Mouse (Mus musculus): Measurements from ENCODE around the gene Cdk5r1. TPM values are rescaled to one million over a fixed set of nuclear protein-coding genes. Genes with fewer than 3 reads are reported as not detected.

Gene Cdk5r1
- total and polyA plus RNA-seq, 2 experiments from 2014 or later, result 69.3 to 355 TPM

DNA sequence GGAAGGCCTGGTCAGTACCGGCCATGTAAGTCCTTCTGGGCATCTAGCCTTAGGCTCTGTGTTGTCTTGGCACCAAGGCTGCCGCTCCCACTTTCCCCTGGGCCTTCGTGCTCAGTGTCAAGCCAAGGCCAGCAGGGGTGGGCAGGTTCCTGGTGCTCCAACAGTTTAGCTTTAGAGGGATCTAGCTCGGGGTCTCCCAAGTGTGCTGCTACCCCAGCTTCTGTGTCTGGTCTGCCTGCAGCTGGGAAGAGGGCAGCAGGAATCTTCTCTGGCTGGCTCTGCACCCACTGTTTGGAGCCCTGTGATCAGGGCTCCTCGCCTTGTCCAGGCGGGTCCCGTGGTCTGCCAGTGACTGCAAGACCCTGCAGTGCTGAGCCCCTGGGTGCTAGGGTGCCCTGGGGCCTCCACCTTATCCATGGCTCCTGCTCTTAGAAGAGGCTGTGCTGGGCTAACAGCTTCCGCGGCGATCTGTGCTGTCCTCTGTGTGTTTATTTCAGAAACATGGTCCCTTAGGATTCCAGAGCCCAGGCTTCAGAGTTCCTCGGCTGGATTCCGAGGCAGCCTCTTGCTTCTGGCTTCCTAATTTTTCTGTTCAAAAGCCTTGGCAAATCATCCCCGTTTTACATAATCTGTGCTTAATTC, 4.7 kb downstream of the Cdk5r1 start:
- Histone ChIP-seq H3K9ac (replicated peaks; ENCODE audit: low read length) (peak overlapping the region; percentile 95), H3K4me2 (ENCODE audit: low read depth, low read length) (peak overlapping the region; percentile 87), H3K9me3 (ENCODE audit: low read length) (no peaks in the 10 kb centered on the region), H3K4me1 (ENCODE audit: insufficient read depth, low read length) (peaks cover 37% of the 10 kb centered on the region), H3K4me3 (ENCODE audit: low read length) (peak overlapping the region; percentile 91), H3K36me3 (ENCODE audit: insufficient read depth, low read length) (no peaks in the 10 kb centered on the region; the same call in 1 of the 2 replicates), H3K27me3 (ENCODE audit: insufficient read depth, low read length) (no peaks in the 10 kb centered on the region), H3K27ac (peak overlapping the region; percentile 46)
- ATAC-seq (no peak), DNase-seq (ENCODE audit: low spot score) (no peak)
- WGBS, result 47% methylated on average over 13 of the region's 13 CpGs
- no peak for TF ChIP-seq CTCF (IDR thresholded peaks at IDR 0.05; ENCODE audit: low read depth)

GRCm38 (mm10) chr11:80482347-80482746, 5.5 kb downstream of the Cdk5r1 start:
- ATAC-seq (no peak), DNase-seq (ENCODE audit: low spot score) (no peak)
- H3K36me3 ChIP-seq (ENCODE audit: insufficient read depth, low read length), result no peaks in the 10 kb centered on the region; the same call in 1 of the 2 replicates
- H3K27me3 ChIP-seq (ENCODE audit: insufficient read depth, low read length), result no peaks in the 10 kb centered on the region
- peak overlapping the region; percentile 95 for H3K9ac ChIP-seq (replicated peaks; ENCODE audit: low read length)
- no peak overlapping the region for H3K4me3 ChIP-seq (ENCODE audit: low read length)
- TF ChIP-seq CTCF (IDR thresholded peaks at IDR 0.05; ENCODE audit: low read depth), result no peak
- no peaks in the 10 kb centered on the region for H3K9me3 ChIP-seq (ENCODE audit: low read length)
- H3K4me1 ChIP-seq (ENCODE audit: insufficient read depth, low read length), result peaks cover 37% of the 10 kb centered on the region
- H3K27ac ChIP-seq, result peak overlapping the region; percentile 82; the same call in 1 of the 2 replicates
- H3K4me2 ChIP-seq (ENCODE audit: low read depth, low read length), result peak overlapping the region; percentile 87
- 69% methylated on average over 10 of the region's 10 CpGs for whole genome bisulfite sequencing

DNA sequence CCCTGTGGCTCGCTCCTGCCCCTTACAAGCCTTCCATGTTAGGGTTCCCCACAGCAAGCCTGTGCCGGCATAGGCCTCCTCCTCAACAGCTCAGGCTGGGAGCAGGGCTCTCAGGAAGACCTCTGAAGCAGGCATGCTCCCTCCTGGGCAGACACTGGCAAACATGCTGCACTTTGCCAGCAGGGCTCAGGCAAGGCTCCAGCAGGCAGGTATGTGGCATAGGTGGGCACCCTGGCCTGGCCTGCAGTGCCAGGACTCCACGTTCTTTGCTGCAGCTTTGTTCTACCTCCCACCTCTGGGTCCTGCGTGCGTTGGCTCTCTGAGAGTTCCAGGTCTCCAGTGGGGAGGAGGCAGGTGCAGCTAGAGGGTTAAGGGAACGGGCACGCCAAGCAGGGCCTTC, 6.1 kb downstream of the Cdk5r1 start:
- DNase-seq (ENCODE audit: low spot score), result no peak

DNA sequence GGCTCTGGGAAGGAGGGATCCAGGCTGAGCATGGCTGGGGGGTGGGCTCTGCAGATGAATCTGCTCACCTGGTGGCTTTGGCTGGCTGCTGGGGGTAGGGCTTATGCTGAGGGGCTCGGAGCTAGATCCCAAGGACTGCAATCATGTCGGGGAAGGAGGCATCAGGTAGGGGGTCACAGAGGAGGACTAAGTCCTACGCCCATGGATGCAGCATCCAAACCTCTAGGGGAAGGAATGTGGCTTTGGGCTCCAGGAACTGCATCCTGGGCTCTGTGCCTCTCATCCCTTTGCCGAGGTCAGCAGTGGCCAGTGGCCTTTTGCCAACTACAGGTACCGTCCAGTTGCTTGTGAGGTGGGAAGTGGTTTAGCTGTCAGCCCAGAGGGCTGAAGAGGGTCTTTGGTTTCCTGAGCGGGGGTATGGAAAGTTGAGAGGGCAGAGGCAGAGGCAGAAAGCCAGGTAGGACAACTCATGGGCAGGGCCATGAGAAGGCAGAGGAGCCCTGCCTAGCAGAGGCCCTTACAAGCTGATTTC, 6.8 kb downstream of the Cdk5r1 start:
- H3K9ac ChIP-seq (replicated peaks; ENCODE audit: low read length), result peak overlapping the region; percentile 95; the same call in 1 of the 2 replicates
- H3K4me3 ChIP-seq (ENCODE audit: low read length), result 0 out of 2 replicates have a peak overlapping the region, but pooled peaks have one; percentile 1
- no peak for TF ChIP-seq CTCF (IDR thresholded peaks at IDR 0.05; ENCODE audit: low read depth)
- H3K4me2 ChIP-seq (ENCODE audit: low read depth, low read length), result peak overlapping the region; percentile 87
- no peaks in the 10 kb centered on the region; the same call in 1 of the 2 replicates for H3K36me3 ChIP-seq (ENCODE audit: insufficient read depth, low read length)
- H3K27me3 ChIP-seq (ENCODE audit: insufficient read depth, low read length), result no peaks in the 10 kb centered on the region
- no peak for ATAC-seq
- H3K9me3 ChIP-seq (ENCODE audit: low read length), result no peaks in the 10 kb centered on the region
- 66% methylated on average over 6 of the region's 6 CpGs for whole genome bisulfite sequencing
- no peak for DNase-seq (ENCODE audit: low spot score)
- H3K4me1 ChIP-seq (ENCODE audit: insufficient read depth, low read length), result peaks cover 40% of the 10 kb centered on the region
- H3K27ac ChIP-seq, result peak overlapping the region; percentile 82

More for the DNA sequence above, 6.1 kb downstream of the Cdk5r1 start:
- H3K4me2 ChIP-seq (ENCODE audit: low read depth, low read length), result peak overlapping the region; percentile 87
- ATAC-seq, result no peak
- no peaks in the 10 kb centered on the region for H3K27me3 ChIP-seq (ENCODE audit: insufficient read depth, low read length)
- H3K9ac ChIP-seq (replicated peaks; ENCODE audit: low read length), result peak overlapping the region; percentile 95
- peak overlapping the region; percentile 82; the same call in 1 of the 2 replicates for H3K27ac ChIP-seq
- no peaks in the 10 kb centered on the region for H3K9me3 ChIP-seq (ENCODE audit: low read length)
- H3K4me1 ChIP-seq (ENCODE audit: insufficient read depth, low read length), result peaks cover 37% of the 10 kb centered on the region
- TF ChIP-seq CTCF (IDR thresholded peaks at IDR 0.05; ENCODE audit: low read depth), result no peak
- WGBS, result 68% methylated on average over 7 of the region's 7 CpGs
- no peaks in the 10 kb centered on the region; the same call in 1 of the 2 replicates for H3K36me3 ChIP-seq (ENCODE audit: insufficient read depth, low read length)
- no peak overlapping the region; the same call in 1 of the 2 replicates for H3K4me3 ChIP-seq (ENCODE audit: low read length)

GRCm38 (mm10) chr11:80484191-80484791, 7.5 kb downstream of the Cdk5r1 start:
- peak overlapping the region; percentile 37; the same call in 1 of the 2 replicates for H3K9ac ChIP-seq (replicated peaks; ENCODE audit: low read length)
- TF ChIP-seq CTCF (IDR thresholded peaks at IDR 0.05; ENCODE audit: low read depth), result peak; percentile 44; the same call in 1 of the 2 replicates

DNA sequence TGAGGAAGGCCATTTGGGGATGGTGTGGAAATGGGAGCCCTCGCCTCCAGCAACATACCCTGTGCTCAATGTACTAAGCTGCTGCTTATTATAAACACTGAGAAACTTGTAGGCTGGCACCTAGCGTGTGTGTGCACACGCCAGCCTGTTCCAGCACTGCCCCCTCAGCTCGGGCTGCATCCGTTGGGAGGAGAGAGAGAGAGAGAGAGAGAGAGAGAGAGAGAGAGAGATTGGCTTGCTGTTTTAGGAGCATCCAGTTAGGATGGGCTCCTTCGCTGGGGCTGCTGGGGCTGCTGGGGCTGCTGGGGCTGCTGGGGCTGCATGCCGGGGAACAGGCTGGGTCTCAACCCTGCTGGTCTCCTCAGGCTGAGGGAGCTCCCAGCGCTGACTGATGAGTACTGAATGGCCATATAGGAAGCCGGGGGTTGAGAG, 8.3 kb downstream of the Cdk5r1 start:
- WGBS, result 59% methylated on average over 9 of the region's 9 CpGs
- Histone ChIP-seq H3K27ac (peak overlapping the region; percentile 82; the same call in 1 of the 2 replicates), H3K9ac (replicated peaks; ENCODE audit: low read length) (no peak overlapping the region)

More at GRCm38 (mm10) chr11:80484191-80484791, 7.5 kb downstream of the Cdk5r1 start:
- ATAC-seq, result peak; percentile 92
- peak overlapping the region; percentile 45 for H3K4me2 ChIP-seq (ENCODE audit: low read depth, low read length)
- peak overlapping the region; percentile 82 for H3K27ac ChIP-seq
- no peaks in the 10 kb centered on the region; the same call in 1 of the 2 replicates for H3K36me3 ChIP-seq (ENCODE audit: insufficient read depth, low read length)
- peak; percentile 93 for DNase-seq (ENCODE audit: low spot score)
- peaks cover 44% of the 10 kb centered on the region for H3K4me1 ChIP-seq (ENCODE audit: insufficient read depth, low read length)
- no peaks in the 10 kb centered on the region for H3K9me3 ChIP-seq (ENCODE audit: low read length)
- H3K4me3 ChIP-seq (ENCODE audit: low read length), result 0 out of 2 replicates have a peak overlapping the region, but pooled peaks have one; percentile 1
- WGBS, result 19% methylated on average over 12 of the region's 12 CpGs
- no peaks in the 10 kb centered on the region for H3K27me3 ChIP-seq (ENCODE audit: insufficient read depth, low read length)

More for the DNA sequence above, 8.3 kb downstream of the Cdk5r1 start:
- H3K9me3 ChIP-seq (ENCODE audit: low read length), result no peaks in the 10 kb centered on the region
- DNase-seq (ENCODE audit: low spot score) (no peak), ATAC-seq (no peak)
- no peaks in the 10 kb centered on the region for H3K27me3 ChIP-seq (ENCODE audit: insufficient read depth, low read length)
- H3K4me3 ChIP-seq (ENCODE audit: low read length), result no peak overlapping the region
- TF ChIP-seq CTCF (IDR thresholded peaks at IDR 0.05; ENCODE audit: low read depth), result no peak
- H3K36me3 ChIP-seq (ENCODE audit: insufficient read depth, low read length), result no peaks in the 10 kb centered on the region; the same call in 1 of the 2 replicates
- no peak overlapping the region for H3K4me2 ChIP-seq (ENCODE audit: low read depth, low read length)
- H3K4me1 ChIP-seq (ENCODE audit: insufficient read depth, low read length), result peaks cover 49% of the 10 kb centered on the region

All from hindbrain, postnatal 0 days (tissue).